9 mouse cellular contexts compared by ENCODE assay signal in genomic region chr15:97054131-97054530, GRCm38 (mm10). TPM values are rescaled to one million over a fixed set of nuclear protein-coding genes. Genes with fewer than 3 reads are reported as not detected.
DNase-seq lines count a peak whose midpoint lies in the region; ATAC-seq and TF ChIP-seq lines count a peak whose summit lies in the region.
"Had no signal": no experiment of that assay in that cellular context is flagged by ENCODE, and none has a peak within 500 bp of the region (broad histone marks: within the 10 kb centered on the region; RNA-seq: fewer than 3 reads in every experiment).

No protein-coding gene starts in this region.

- TF ChIP-seq CTCF in gastrocnemius, adult 2 months (IDR thresholded peaks at IDR 0.05): no peak

- intact Hi-C loops in gastrocnemius, adult 2 months (cut with DNase I): no loop called here

- no peaks in the 10 kb centered on the region for H3K27me3 ChIP-seq in embryonic facial prominence, embryonic 10.5 days (replicated peaks; ENCODE audit: low read depth, poor library complexity, severe bottlenecking)
- peaks cover 11% of the 10 kb centered on the region; the same call in 1 of the 2 replicates for H3K27me3 ChIP-seq in hindbrain, embryonic 14.5 days (ENCODE audit: control insufficient read depth, insufficient read depth, low read length)
- H3K27me3 ChIP-seq in midbrain, embryonic 12.5 days: peaks cover 17% of the 10 kb centered on the region; the same call in 1 of the 2 replicates

- H3K27ac ChIP-seq in gastrocnemius, adult 2 months: peak overlapping the region; percentile 92
- peak overlapping the region; percentile 82 for H3K27ac ChIP-seq in embryonic facial prominence, embryonic 10.5 days (replicated peaks)
- H3K27ac ChIP-seq in hindbrain, embryonic 14.5 days: no peak overlapping the region
- H3K27ac ChIP-seq in midbrain, embryonic 12.5 days (replicated peaks): no peak overlapping the region

- peak overlapping the region; percentile 69 for H3K4me3 ChIP-seq in gastrocnemius, adult 2 months
- peak overlapping the region; percentile 60 for H3K4me3 ChIP-seq in embryonic facial prominence, embryonic 10.5 days
- H3K4me3 ChIP-seq in hindbrain, embryonic 14.5 days (replicated peaks; ENCODE audit: low read length): peak overlapping the region; percentile 27
- peak overlapping the region; percentile 34 for H3K4me3 ChIP-seq in midbrain, embryonic 12.5 days
- H3K4me3 ChIP-seq: megakaryocyte, embryonic 14.5 days had no signal

- no peak overlapping the region for H3K9ac ChIP-seq in hindbrain, embryonic 14.5 days
- no peak overlapping the region; the same call in 1 of the 2 replicates for H3K9ac ChIP-seq in midbrain, embryonic 12.5 days (replicated peaks)

- no peak for DNase-seq in gastrocnemius, adult 2 months
- DNase-seq in gastrocnemius, postnatal 25 days: no peak
- DNase-seq in embryonic facial prominence, embryonic 10.5 days (ENCODE audit: low spot score): peak; percentile 25
- DNase-seq in hindbrain, embryonic 14.5 days (ENCODE audit: low spot score): no peak
- no peak for DNase-seq in layer of hippocampus, postnatal 36 days
- no peak for DNase-seq in left cerebral cortex, adult 8-10 months (ENCODE audit: low spot score in 2 of 2)
- no peak for DNase-seq in adrenal gland, postnatal 4 days (ENCODE audit: low spot score in 2 of 2)

- peaks cover 26% of the 10 kb centered on the region for H3K9me3 ChIP-seq in embryonic facial prominence, embryonic 10.5 days
- peaks cover 13% of the 10 kb centered on the region for H3K9me3 ChIP-seq in hindbrain, embryonic 14.5 days (ENCODE audit: control insufficient read depth, low read length)
- H3K9me3 ChIP-seq in midbrain, embryonic 12.5 days: peaks cover 10% of the 10 kb centered on the region; the same call in 1 of the 2 replicates

- WGBS in embryonic facial prominence, embryonic 10.5 days: 40% methylated on average over 15 of the region's 15 CpGs
- WGBS in hindbrain, embryonic 14.5 days: 54% methylated on average over 15 of the region's 15 CpGs
- 54% methylated on average over 15 of the region's 15 CpGs for WGBS in midbrain, embryonic 12.5 days

- peaks cover 35% of the 10 kb centered on the region for H3K4me1 ChIP-seq in embryonic facial prominence, embryonic 10.5 days
- H3K4me1 ChIP-seq in hindbrain, embryonic 14.5 days (replicated peaks; ENCODE audit: control insufficient read depth, insufficient read depth, low read length): no peaks in the 10 kb centered on the region
- no peaks in the 10 kb centered on the region for H3K4me1 ChIP-seq in midbrain, embryonic 12.5 days
- H3K4me1 ChIP-seq: megakaryocyte, embryonic 14.5 days had no signal

- peak overlapping the region; percentile 51 for H3K4me2 ChIP-seq in hindbrain, embryonic 14.5 days (replicated peaks)
- H3K4me2 ChIP-seq in midbrain, embryonic 12.5 days (replicated peaks): peak overlapping the region; percentile 49

- ATAC-seq in hindbrain, embryonic 14.5 days (ENCODE audit: low FRiP score): no peak
- ATAC-seq in midbrain, embryonic 12.5 days (ENCODE audit: low FRiP score, low read depth): no peak

- H3K36me3 ChIP-seq in embryonic facial prominence, embryonic 10.5 days (replicated peaks): peaks cover 3% of the 10 kb centered on the region; the same call in 1 of the 2 replicates
- H3K36me3 ChIP-seq in hindbrain, embryonic 14.5 days (replicated peaks; ENCODE audit: control insufficient read depth, insufficient read depth): no peaks in the 10 kb centered on the region
- H3K36me3 ChIP-seq in midbrain, embryonic 12.5 days: no peaks in the 10 kb centered on the region

RNA-seq across cellular contexts. Expression of gene Slc38a4, which starts 1.6 kb away (rescaled TPM):
- 100 to 1,000 TPM; 142 to 248 TPM for total RNA-seq in gastrocnemius, adult 2 months (2021)
- total RNA-seq in gastrocnemius, postnatal 25 days (2021): 100 to 1,000 TPM in 1 of 2 experiments, 10 to 100 TPM in 1; 95.2 to 190 TPM
- polyA plus RNA-seq in embryonic facial prominence, embryonic 10.5 days (2016; fragmentation: Nextera tagmentation; extraction: Ambion mirVana): 53.5 and 57.2 TPM in 2 replicates
- polyA plus RNA-seq in hindbrain, embryonic 14.5 days (2014; fragmentation: Nextera tagmentation; extraction: Ambion mirVana): 3.6 and 3.9 TPM in 2 replicates
- 14.2 and 17.3 TPM in 2 replicates for polyA plus RNA-seq in midbrain, embryonic 12.5 days (2016; fragmentation: Nextera tagmentation; extraction: Ambion mirVana)
- under 1 TPM; 0.46 to 0.67 TPM for total RNA-seq in layer of hippocampus, postnatal 36 days (2021)
- total RNA-seq in left cerebral cortex, adult 8-10 months (2022): 1 to 10 TPM in 1 of 4 experiments, under 1 TPM in 3; 0.58 to 1.3 (median 0.89) TPM
- total RNA-seq in adrenal gland, postnatal 4 days (2021): 10 to 100 TPM; 30.2 to 62.8 TPM

Comparison
In these comparisons a context has a peak if more than half of its experiments do, and no peak if none do; other contexts are left out.
1. H3K27ac ChIP-seq: peak in gastrocnemius, adult 2 months (single experiment) and embryonic facial prominence, embryonic 10.5 days (single experiment); none in hindbrain, embryonic 14.5 days (single experiment) and midbrain, embryonic 12.5 days (single experiment).
2. RNA of gene Slc38a4, which starts 1.6 kb away (total RNA-seq): 142 to 248 TPM in gastrocnemius, adult 2 months, 95.2 to 190 TPM in gastrocnemius, postnatal 25 days and 30.2 to 62.8 TPM in adrenal gland, postnatal 4 days; 0.58 to 1.3 TPM in left cerebral cortex, adult 8-10 months and 0.46 to 0.67 TPM in layer of hippocampus, postnatal 36 days; every median in the first group is over 10 times any median in the second.
3. Peak in every context shown above with its lines, with median percentiles within 50 percentile points of each other: H3K4me3 ChIP-seq.